Mouse (Mus musculus): ENCODE results near the gene Agpat2.

GRCm38 (mm10) chr2:26560506-26560905, 43.7 kb downstream of the Agpat2 start:
- TF ChIP-seq MAFK (IDR thresholded peaks at IDR 0.05; ENCODE audit: insufficient read depth, low read depth, low read length), result no peak
- no peak for TF ChIP-seq ZNF384 (IDR thresholded peaks at IDR 0.05; ENCODE audit: low read depth, low read length)
- TF ChIP-seq CHD2 (IDR thresholded peaks at IDR 0.05; ENCODE audit: low read depth, low read length), result no peak
- no peak for TF ChIP-seq ZC3H11A (IDR thresholded peaks at IDR 0.05; ENCODE audit: borderline replicate concordance, low read depth, low read length)
- no peak for TF ChIP-seq HCFC1 (IDR thresholded peaks at IDR 0.05; ENCODE audit: borderline replicate concordance, insufficient read depth, low read length)
